Mouse (Mus musculus): ENCODE measurements around the gene Mto1. TPM values are rescaled to one million over a fixed set of nuclear protein-coding genes. Genes with fewer than 3 reads are reported as not detected.

The Mto1 gene
- polyA plus RNA-seq, 1 experiment from 2014 or later: 28.8 TPM

- H3K9me3 ChIP-seq: no peaks in the 10 kb centered on the region
- peak within 1 kb of the TSS; percentile 64 for H3K9ac ChIP-seq
- H3K27me3 ChIP-seq: peaks cover 82% of the 10 kb centered on the region
- peak within 1 kb of the TSS; percentile 70 for H3K4me2 ChIP-seq
- peak within 1 kb of the TSS; percentile 44 for H3K4me3 ChIP-seq
- H3K4me1 ChIP-seq (replicated peaks): peaks cover 14% of the 10 kb centered on the region
- peak; percentile 66; the same call in 1 of the 2 replicates for ATAC-seq (ENCODE audit: low FRiP score)
- no peaks in the 10 kb centered on the region for H3K36me3 ChIP-seq
- under 1% methylated on average over 80 of the region's 81 CpGs for WGBS
- H3K27ac ChIP-seq: no peak within 1 kb of the TSS
Observed at GRCm38 (mm10) chr9:78442579-78443392, 5.2 kb upstream of the Mto1 start, which contains the start of gene Cgas. Cgas (minus strand) TSS chr9:78443237.

GRCm38 (mm10) chr9:78447606-78447972, 419 bp upstream of the Mto1 start:
- 26% methylated on average over 9 of the region's 9 CpGs for WGBS
- Histone ChIP-seq H3K4me3 (peak overlapping the region; percentile 92), H3K4me2 (peak overlapping the region; percentile 73), H3K27me3 (peaks cover 45% of the 10 kb centered on the region), H3K9me3 (no peaks in the 10 kb centered on the region), H3K27ac (no peak overlapping the region), H3K4me1 (replicated peaks) (peaks cover 20% of the 10 kb centered on the region), H3K36me3 (peaks cover 12% of the 10 kb centered on the region), H3K9ac (peak overlapping the region; percentile 90)
- ATAC-seq (ENCODE audit: low FRiP score): peak; percentile 49

- Histone ChIP-seq H3K36me3 (peaks cover 33% of the 10 kb centered on the region), H3K4me1 (replicated peaks) (peaks cover 13% of the 10 kb centered on the region), H3K4me2 (no peak overlapping the region), H3K27me3 (peaks cover 18% of the 10 kb centered on the region), H3K27ac (no peak overlapping the region), H3K4me3 (no peak overlapping the region), H3K9me3 (no peaks in the 10 kb centered on the region), H3K9ac (no peak overlapping the region)
- no peak for ATAC-seq (ENCODE audit: low FRiP score)
- WGBS: 77% methylated on average over 5 of the region's 5 CpGs
Observed at GRCm38 (mm10) chr9:78450404-78450803, 2.4 kb downstream of the Mto1 start.

GRCm38 (mm10) chr9:78451382-78451781, 3.4 kb downstream of the Mto1 start:
- H3K4me1 ChIP-seq (replicated peaks): peaks cover 13% of the 10 kb centered on the region
- H3K27ac ChIP-seq: no peak overlapping the region
- H3K9ac ChIP-seq: no peak overlapping the region
- WGBS: 92% methylated on average over 4 of the region's 4 CpGs
- H3K27me3 ChIP-seq: peaks cover 8% of the 10 kb centered on the region
- peaks cover 37% of the 10 kb centered on the region for H3K36me3 ChIP-seq
- ATAC-seq (ENCODE audit: low FRiP score): no peak
- no peak overlapping the region for H3K4me3 ChIP-seq
- no peaks in the 10 kb centered on the region for H3K9me3 ChIP-seq
- H3K4me2 ChIP-seq: no peak overlapping the region

- Histone ChIP-seq H3K9ac (no peak overlapping the region), H3K4me2 (no peak overlapping the region), H3K27ac (no peak overlapping the region), H3K9me3 (no peaks in the 10 kb centered on the region), H3K27me3 (no peaks in the 10 kb centered on the region), H3K4me1 (replicated peaks) (no peaks in the 10 kb centered on the region), H3K36me3 (peaks cover 74% of the 10 kb centered on the region), H3K4me3 (no peak overlapping the region)
- 88% methylated on average over 8 of the region's 8 CpGs for WGBS
- no peak for ATAC-seq (ENCODE audit: low FRiP score)
Observed at GRCm38 (mm10) chr9:78457026-78457425, 9.0 kb downstream of the Mto1 start.

- no peaks in the 10 kb centered on the region for H3K27me3 ChIP-seq
- H3K4me1 ChIP-seq (replicated peaks): no peaks in the 10 kb centered on the region
- no peak overlapping the region for H3K9ac ChIP-seq
- ATAC-seq (ENCODE audit: low FRiP score): no peak
- H3K36me3 ChIP-seq: peaks cover 82% of the 10 kb centered on the region
- H3K4me2 ChIP-seq: no peak overlapping the region
- H3K27ac ChIP-seq: no peak overlapping the region
- WGBS: 94% methylated on average over 4 of the region's 4 CpGs
- no peaks in the 10 kb centered on the region for H3K9me3 ChIP-seq
- H3K4me3 ChIP-seq: no peak overlapping the region
Observed at GRCm38 (mm10) chr9:78463337-78463736, 15.3 kb downstream of the Mto1 start.

GRCm38 (mm10) chr9:78465725-78466124, 17.7 kb downstream of the Mto1 start:
- Histone ChIP-seq H3K4me2 (no peak overlapping the region), H3K27me3 (no peaks in the 10 kb centered on the region), H3K9me3 (no peaks in the 10 kb centered on the region), H3K4me3 (no peak overlapping the region), H3K27ac (no peak overlapping the region), H3K4me1 (replicated peaks) (no peaks in the 10 kb centered on the region), H3K9ac (no peak overlapping the region), H3K36me3 (peaks cover 89% of the 10 kb centered on the region)
- no peak for ATAC-seq (ENCODE audit: low FRiP score)
- WGBS: 89% methylated on average over 3 of the region's 3 CpGs

GRCm38 (mm10) chr9:78473588-78473987, 25.6 kb downstream of the Mto1 start:
- no peaks in the 10 kb centered on the region for H3K9me3 ChIP-seq
- WGBS: 81% methylated on average over 8 of the region's 8 CpGs

GRCm38 (mm10) chr9:78474270-78474669, 26.3 kb downstream of the Mto1 start:
- Histone ChIP-seq H3K4me2 (no peak overlapping the region), H3K36me3 (peaks cover 81% of the 10 kb centered on the region), H3K4me1 (replicated peaks) (peaks cover 22% of the 10 kb centered on the region), H3K27me3 (no peaks in the 10 kb centered on the region), H3K4me3 (no peak overlapping the region), H3K9ac (no peak overlapping the region), H3K9me3 (no peaks in the 10 kb centered on the region), H3K27ac (no peak overlapping the region)
- WGBS: 86% methylated on average over 2 of the region's 2 CpGs
- no peak for ATAC-seq (ENCODE audit: low FRiP score)

More at GRCm38 (mm10) chr9:78473588-78473987, 25.6 kb downstream of the Mto1 start:
- Histone ChIP-seq H3K4me2 (no peak overlapping the region), H3K9ac (no peak overlapping the region), H3K36me3 (peaks cover 81% of the 10 kb centered on the region), H3K27ac (0 out of 2 replicates have a peak overlapping the region, but pooled peaks have one; percentile 30), H3K4me3 (no peak overlapping the region), H3K27me3 (no peaks in the 10 kb centered on the region), H3K4me1 (replicated peaks) (peaks cover 16% of the 10 kb centered on the region)
- ATAC-seq (ENCODE audit: low FRiP score): no peak

GRCm38 (mm10) chr9:78474771-78475382, 26.9 kb downstream of the Mto1 start:
- 85% methylated on average over 5 of the region's 5 CpGs for WGBS
- no peak overlapping the region for H3K4me3 ChIP-seq
- H3K4me2 ChIP-seq: no peak overlapping the region
- no peak overlapping the region for H3K27ac ChIP-seq
- no peaks in the 10 kb centered on the region for H3K9me3 ChIP-seq
- H3K36me3 ChIP-seq: peaks cover 79% of the 10 kb centered on the region
- no peak for ATAC-seq (ENCODE audit: low FRiP score)
- H3K4me1 ChIP-seq (replicated peaks): peaks cover 27% of the 10 kb centered on the region
- no peaks in the 10 kb centered on the region for H3K27me3 ChIP-seq
- no peak overlapping the region for H3K9ac ChIP-seq

- no peak for ATAC-seq (ENCODE audit: low FRiP score)
- peaks cover 31% of the 10 kb centered on the region for H3K4me1 ChIP-seq (replicated peaks)
- no peak overlapping the region for H3K9ac ChIP-seq
- no peak overlapping the region for H3K27ac ChIP-seq
- H3K36me3 ChIP-seq: peaks cover 79% of the 10 kb centered on the region
- H3K9me3 ChIP-seq: no peaks in the 10 kb centered on the region
- 97% methylated on average over 2 of the region's 2 CpGs for WGBS
- H3K27me3 ChIP-seq: no peaks in the 10 kb centered on the region
- no peak overlapping the region for H3K4me2 ChIP-seq
- no peak overlapping the region for H3K4me3 ChIP-seq
Observed at GRCm38 (mm10) chr9:78475383-78475780, 27.4 kb downstream of the Mto1 start.

- peaks cover 74% of the 10 kb centered on the region for H3K36me3 ChIP-seq
- no peak for ATAC-seq (ENCODE audit: low FRiP score)
- no peak overlapping the region for H3K27ac ChIP-seq
- H3K27me3 ChIP-seq: no peaks in the 10 kb centered on the region
- no peak overlapping the region for H3K4me3 ChIP-seq
- no peak overlapping the region for H3K4me2 ChIP-seq
- H3K9me3 ChIP-seq: no peaks in the 10 kb centered on the region
- H3K9ac ChIP-seq: no peak overlapping the region
- peaks cover 31% of the 10 kb centered on the region for H3K4me1 ChIP-seq (replicated peaks)
- WGBS: 87% methylated on average over 4 of the region's 4 CpGs
Observed at GRCm38 (mm10) chr9:78475873-78476272, 27.9 kb downstream of the Mto1 start.
